Mouse (Mus musculus) liver, embryonic 14.5 days (tissue): ENCODE measurements around the gene Hoxa13.

Source experiments
- CTCF ChIP-seq: IDR thresholded peaks from 2 replicates; pipeline ENCODE4 v1.5.1; 2016; ENCODE audit warnings: antibody characterized with exemption, low read depth, control low read depth
- EP300 ChIP-seq: IDR thresholded peaks from 2 replicates; pipeline ENCODE4 v1.6.1; 2016; ENCODE audit warnings: antibody characterized with exemption, low read depth

GRCm38 (mm10) chr6:52223939-52224760 lies 36.5 kb downstream of the Hoxa13 start:
- TF ChIP-seq CTCF = no peak
- no peak for TF ChIP-seq EP300
